Mouse (Mus musculus): ENCODE data around the gene Fmo6. TPM values are rescaled to one million over a fixed set of nuclear protein-coding genes. Genes with fewer than 3 reads are reported as not detected.

Gene Fmo6
- polyA plus RNA-seq, 1 experiment from 2014 or later, result 1.6 TPM

- Histone ChIP-seq H3K27ac (no peak overlapping the region), H3K4me1 (no peaks in the 10 kb centered on the region), H3K9ac (no peak overlapping the region), H3K4me3 (no peak overlapping the region), H3K9me3 (no peaks in the 10 kb centered on the region), H3K4me2 (no peak overlapping the region), H3K36me3 (no peaks in the 10 kb centered on the region), H3K27me3 (no peaks in the 10 kb centered on the region)
- no peak for ATAC-seq (ENCODE audit: insufficient number of reproducible peaks, insufficient read depth, low FRiP score, low TSS enrichment, low read depth)
These were observed 25.2 kb downstream of the Fmo6 start for GRCm38 (mm10) chr1:162912085-162912484.

- Histone ChIP-seq H3K9ac (no peak overlapping the region), H3K27me3 (no peaks in the 10 kb centered on the region), H3K4me2 (no peak overlapping the region), H3K9me3 (no peaks in the 10 kb centered on the region), H3K36me3 (no peaks in the 10 kb centered on the region), H3K4me3 (no peak overlapping the region), H3K27ac (no peak overlapping the region), H3K4me1 (peaks cover 8% of the 10 kb centered on the region)
- ATAC-seq (ENCODE audit: insufficient number of reproducible peaks, insufficient read depth, low FRiP score, low TSS enrichment, low read depth), result no peak; the same call in 1 of the 2 replicates
- WGBS, result 45% methylated on average over 4 of the region's 4 CpGs
These were observed 35.4 kb downstream of the Fmo6 start for GRCm38 (mm10) chr1:162901879-162902278.

GRCm38 (mm10) chr1:162897838-162898811 lies 39.2 kb downstream of the Fmo6 start, which contains the start of gene Fmo2:
Fmo2 (minus strand) TSS chr1:162898726.
- 66% methylated on average over 14 of the region's 14 CpGs for WGBS

GRCm38 (mm10) chr1:162895900-162896299 lies 41.4 kb downstream of the Fmo6 start:
- H3K4me1 ChIP-seq, result peaks cover 3% of the 10 kb centered on the region; the same call in 1 of the 2 replicates
- H3K9me3 ChIP-seq, result no peaks in the 10 kb centered on the region
- no peak for ATAC-seq (ENCODE audit: insufficient number of reproducible peaks, insufficient read depth, low FRiP score, low TSS enrichment, low read depth)
- H3K9ac ChIP-seq, result no peak overlapping the region
- H3K27me3 ChIP-seq, result no peaks in the 10 kb centered on the region
- no peak overlapping the region for H3K4me3 ChIP-seq
- 34% methylated on average over 6 of the region's 6 CpGs for WGBS
- H3K36me3 ChIP-seq, result no peaks in the 10 kb centered on the region
- no peak overlapping the region for H3K4me2 ChIP-seq
- no peak overlapping the region for H3K27ac ChIP-seq

More at GRCm38 (mm10) chr1:162897838-162898811, 39.2 kb downstream of the Fmo6 start, which contains the start of gene Fmo2:
- Histone ChIP-seq H3K27ac (no peak within 1 kb of the TSS), H3K4me2 (no peak within 1 kb of the TSS), H3K36me3 (no peaks in the 10 kb centered on the region), H3K4me3 (no peak within 1 kb of the TSS), H3K27me3 (no peaks in the 10 kb centered on the region), H3K9ac (no peak within 1 kb of the TSS), H3K9me3 (no peaks in the 10 kb centered on the region), H3K4me1 (peaks cover 8% of the 10 kb centered on the region)
- no peak for ATAC-seq (ENCODE audit: insufficient number of reproducible peaks, insufficient read depth, low FRiP score, low TSS enrichment, low read depth)

- WGBS, result 90% methylated on average over 6 of the region's 6 CpGs
- Histone ChIP-seq H3K4me2 (no peak overlapping the region), H3K9ac (no peak overlapping the region), H3K4me1 (peaks cover 3% of the 10 kb centered on the region; the same call in 1 of the 2 replicates), H3K4me3 (no peak overlapping the region), H3K27me3 (no peaks in the 10 kb centered on the region), H3K9me3 (no peaks in the 10 kb centered on the region), H3K36me3 (no peaks in the 10 kb centered on the region), H3K27ac (no peak overlapping the region)
- ATAC-seq (ENCODE audit: insufficient number of reproducible peaks, insufficient read depth, low FRiP score, low TSS enrichment, low read depth), result no peak
These were observed 44.3 kb downstream of the Fmo6 start for GRCm38 (mm10) chr1:162893014-162893413.

DNA sequence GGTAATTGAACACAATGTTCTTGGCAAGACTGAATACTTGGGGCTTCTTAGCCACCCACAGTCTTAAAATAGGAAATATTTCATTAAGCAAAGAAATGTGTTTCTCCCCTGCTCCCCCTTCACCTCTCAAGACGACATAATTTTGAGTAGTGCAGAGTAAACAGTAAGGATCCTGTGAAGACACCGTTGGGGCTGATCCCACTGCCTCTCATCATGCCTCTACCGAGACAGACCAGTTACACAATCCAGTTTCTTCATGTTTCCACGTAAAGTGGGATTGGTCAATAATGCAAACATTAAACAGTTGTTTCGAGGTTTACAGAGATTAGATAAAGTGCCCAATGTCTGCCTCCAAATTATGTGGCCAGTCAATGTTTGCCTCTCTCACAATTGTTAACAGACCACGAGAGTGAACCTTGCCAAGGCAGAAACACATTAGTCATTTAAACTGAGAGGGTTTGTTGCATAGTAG lies 45.3 kb downstream of the Fmo6 start:
- no peak overlapping the region for H3K4me2 ChIP-seq
- H3K9me3 ChIP-seq, result no peaks in the 10 kb centered on the region
- H3K27ac ChIP-seq, result no peak overlapping the region; the same call in 1 of the 2 replicates
- H3K9ac ChIP-seq, result no peak overlapping the region
- WGBS, result 46% methylated on average over 6 of the region's 6 CpGs
- H3K4me3 ChIP-seq, result no peak overlapping the region
- H3K36me3 ChIP-seq, result no peaks in the 10 kb centered on the region
- ATAC-seq (ENCODE audit: insufficient number of reproducible peaks, insufficient read depth, low FRiP score, low TSS enrichment, low read depth), result no peak
- H3K27me3 ChIP-seq, result no peaks in the 10 kb centered on the region
- H3K4me1 ChIP-seq, result peaks cover 3% of the 10 kb centered on the region; the same call in 1 of the 2 replicates

GRCm38 (mm10) chr1:162888646-162889045 lies 48.7 kb downstream of the Fmo6 start:
- no peak for ATAC-seq (ENCODE audit: insufficient number of reproducible peaks, insufficient read depth, low FRiP score, low TSS enrichment, low read depth)
- H3K27me3 ChIP-seq, result no peaks in the 10 kb centered on the region
- no peak overlapping the region for H3K27ac ChIP-seq
- H3K4me2 ChIP-seq, result no peak overlapping the region
- 80% methylated on average over 12 of the region's 12 CpGs for WGBS
- H3K4me3 ChIP-seq, result no peak overlapping the region
- peaks cover 3% of the 10 kb centered on the region; the same call in 1 of the 2 replicates for H3K4me1 ChIP-seq
- no peaks in the 10 kb centered on the region for H3K9me3 ChIP-seq
- H3K9ac ChIP-seq, result no peak overlapping the region
- no peaks in the 10 kb centered on the region for H3K36me3 ChIP-seq

DNA sequence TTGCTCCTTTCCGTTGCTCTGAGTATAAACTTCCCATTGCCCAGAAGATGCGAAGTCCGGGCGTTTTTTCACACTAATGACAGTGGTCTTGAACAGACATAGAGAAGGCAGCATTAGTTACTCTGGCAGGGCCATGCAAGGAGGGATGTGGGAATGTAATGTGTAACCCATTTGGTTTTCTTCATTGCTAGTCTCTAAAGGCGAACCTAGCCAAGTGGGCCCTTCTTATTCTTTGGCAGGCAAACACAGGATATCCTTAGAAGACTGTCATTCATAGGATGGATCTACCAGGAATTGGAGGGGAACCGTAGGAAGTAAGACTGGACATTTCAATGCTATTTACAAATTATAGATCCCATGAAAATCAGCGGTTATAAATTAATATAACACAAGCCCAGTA lies 49.7 kb downstream of the Fmo6 start:
- Histone ChIP-seq H3K9me3 (no peaks in the 10 kb centered on the region), H3K4me3 (no peak overlapping the region), H3K4me1 (peaks cover 3% of the 10 kb centered on the region; the same call in 1 of the 2 replicates), H3K27ac (no peak overlapping the region), H3K4me2 (no peak overlapping the region), H3K36me3 (no peaks in the 10 kb centered on the region), H3K9ac (no peak overlapping the region), H3K27me3 (no peaks in the 10 kb centered on the region)
- 93% methylated on average over 7 of the region's 7 CpGs for WGBS
- no peak for ATAC-seq (ENCODE audit: insufficient number of reproducible peaks, insufficient read depth, low FRiP score, low TSS enrichment, low read depth)

GRCm38 (mm10) chr1:162886138-162886816 lies 51.0 kb downstream of the Fmo6 start:
- Histone ChIP-seq H3K27ac (no peak overlapping the region), H3K9me3 (no peaks in the 10 kb centered on the region), H3K36me3 (no peaks in the 10 kb centered on the region), H3K9ac (no peak overlapping the region), H3K27me3 (no peaks in the 10 kb centered on the region), H3K4me1 (no peaks in the 10 kb centered on the region), H3K4me2 (no peak overlapping the region), H3K4me3 (no peak overlapping the region)
- 87% methylated on average over 11 of the region's 11 CpGs for WGBS
- ATAC-seq (ENCODE audit: insufficient number of reproducible peaks, insufficient read depth, low FRiP score, low TSS enrichment, low read depth), result no peak

GRCm38 (mm10) chr1:162882681-162883080 lies 54.6 kb downstream of the Fmo6 start:
- Histone ChIP-seq H3K27me3 (no peaks in the 10 kb centered on the region), H3K4me3 (no peak overlapping the region), H3K27ac (no peak overlapping the region), H3K9ac (no peak overlapping the region), H3K4me1 (no peaks in the 10 kb centered on the region), H3K36me3 (no peaks in the 10 kb centered on the region), H3K4me2 (no peak overlapping the region), H3K9me3 (no peaks in the 10 kb centered on the region)
- ATAC-seq (ENCODE audit: insufficient number of reproducible peaks, insufficient read depth, low FRiP score, low TSS enrichment, low read depth), result no peak
- WGBS, result 75% methylated on average over 4 of the region's 4 CpGs

DNA sequence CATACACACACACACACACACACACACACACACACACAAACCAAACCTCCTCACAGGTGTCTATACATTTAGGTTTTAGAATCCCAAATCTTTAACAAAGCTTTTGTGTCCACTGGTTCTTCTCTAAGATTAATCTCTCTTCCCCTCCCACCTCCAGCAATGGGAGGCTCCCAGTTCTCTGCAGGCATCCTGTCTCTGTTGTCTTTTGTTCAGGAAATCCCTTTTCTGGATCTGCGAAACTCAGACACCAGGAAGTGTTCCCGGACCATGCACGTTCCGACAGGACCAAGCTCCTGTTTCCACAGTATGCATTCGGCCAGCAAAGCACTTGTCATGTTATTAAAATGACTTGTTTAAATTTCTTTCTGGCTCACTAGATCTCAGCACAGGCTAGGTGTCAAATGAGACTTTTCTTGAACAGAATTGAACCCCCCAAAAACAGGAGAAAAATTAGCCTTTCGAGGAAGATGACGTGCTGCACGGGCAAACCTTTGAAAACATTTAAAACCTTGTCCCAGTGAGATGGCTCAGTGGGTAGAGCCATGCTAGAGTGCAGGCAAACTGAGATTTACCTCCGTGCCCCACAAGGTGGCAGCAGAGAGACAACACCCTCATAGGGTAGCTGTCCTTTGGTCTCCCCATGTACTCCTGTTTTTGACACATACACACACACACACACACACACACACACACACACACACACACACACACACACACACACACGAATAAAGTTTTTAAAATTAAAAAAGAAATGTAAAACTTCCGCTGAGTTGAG lies 57.5 kb downstream of the Fmo6 start:
- H3K36me3 ChIP-seq, result no peaks in the 10 kb centered on the region
- no peaks in the 10 kb centered on the region for H3K9me3 ChIP-seq
- no peak overlapping the region for H3K4me3 ChIP-seq
- 60% methylated on average over 11 of the region's 11 CpGs for WGBS
- no peak overlapping the region for H3K4me2 ChIP-seq
- no peak for ATAC-seq (ENCODE audit: insufficient number of reproducible peaks, insufficient read depth, low FRiP score, low TSS enrichment, low read depth)
- H3K9ac ChIP-seq, result no peak overlapping the region
- H3K27ac ChIP-seq, result no peak overlapping the region
- peaks cover 3% of the 10 kb centered on the region; the same call in 1 of the 2 replicates for H3K4me1 ChIP-seq
- no peaks in the 10 kb centered on the region for H3K27me3 ChIP-seq
